Mouse (Mus musculus): ENCODE measurements at regions not wholly inside any gene's neighbourhood (a gene's known extent, or its start where the extent isn't known, plus 50 kb on each side); places are given as distances from the start of the nearest gene placed in this dataset.

GRCm38 (mm10) chr2:45351529-45352133 is 234.4 kb upstream of the Zeb2 start:
- DNase-seq (ENCODE audit: low read depth, low spot score), result no peak
- Histone ChIP-seq H3K27me3 (ENCODE audit: control insufficient read depth, insufficient read depth, low read length, poor library complexity, severe bottlenecking) (no peaks in the 10 kb centered on the region), H3K36me3 (ENCODE audit: control insufficient read depth, insufficient read depth, low read length, poor library complexity, severe bottlenecking) (no peaks in the 10 kb centered on the region)

DNA sequence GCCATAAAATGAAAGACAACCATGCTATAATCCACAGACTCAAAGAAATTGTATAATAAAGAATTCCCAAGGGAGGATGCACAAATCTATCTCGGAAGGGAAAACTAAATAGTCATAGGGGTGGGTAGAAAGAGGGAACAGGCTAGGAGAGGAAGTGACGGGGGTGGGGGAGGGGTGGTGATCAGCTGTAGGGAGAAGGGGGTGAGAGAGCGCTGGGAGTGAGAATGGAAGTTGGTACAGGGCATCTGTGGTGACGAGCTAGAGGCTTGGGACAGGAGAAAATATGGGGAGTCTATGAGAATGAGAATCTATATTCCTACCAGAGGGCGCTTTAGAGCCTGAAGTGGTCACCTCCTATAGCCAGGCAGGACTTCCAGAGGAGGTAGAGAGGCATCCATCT is 229.2 kb upstream of the Zeb2 start:
- no peak for DNase-seq (ENCODE audit: low read depth, low spot score)
- Histone ChIP-seq H3K27me3 (ENCODE audit: control insufficient read depth, insufficient read depth, low read length, poor library complexity, severe bottlenecking) (no peaks in the 10 kb centered on the region), H3K36me3 (ENCODE audit: control insufficient read depth, insufficient read depth, low read length, poor library complexity, severe bottlenecking) (no peaks in the 10 kb centered on the region)

- Histone ChIP-seq H3K27me3 (ENCODE audit: control insufficient read depth, insufficient read depth, low read length, poor library complexity, severe bottlenecking) (no peaks in the 10 kb centered on the region), H3K36me3 (ENCODE audit: control insufficient read depth, insufficient read depth, low read length, poor library complexity, severe bottlenecking) (no peaks in the 10 kb centered on the region)
- DNase-seq (ENCODE audit: low read depth, low spot score), result no peak
These were observed 222.7 kb upstream of the Zeb2 start for GRCm38 (mm10) chr2:45339866-45340265.

GRCm38 (mm10) chr2:45338809-45339208 is 221.6 kb upstream of the Zeb2 start:
- Histone ChIP-seq H3K36me3 (ENCODE audit: control insufficient read depth, insufficient read depth, low read length, poor library complexity, severe bottlenecking) (no peaks in the 10 kb centered on the region), H3K27me3 (ENCODE audit: control insufficient read depth, insufficient read depth, low read length, poor library complexity, severe bottlenecking) (no peaks in the 10 kb centered on the region)
- no peak for DNase-seq (ENCODE audit: low read depth, low spot score)

GRCm38 (mm10) chr2:45316945-45317565 is 199.9 kb upstream of the Zeb2 start:
- DNase-seq (ENCODE audit: low read depth, low spot score), result no peak
- no peaks in the 10 kb centered on the region for H3K36me3 ChIP-seq (ENCODE audit: control insufficient read depth, insufficient read depth, low read length, poor library complexity, severe bottlenecking)

DNA sequence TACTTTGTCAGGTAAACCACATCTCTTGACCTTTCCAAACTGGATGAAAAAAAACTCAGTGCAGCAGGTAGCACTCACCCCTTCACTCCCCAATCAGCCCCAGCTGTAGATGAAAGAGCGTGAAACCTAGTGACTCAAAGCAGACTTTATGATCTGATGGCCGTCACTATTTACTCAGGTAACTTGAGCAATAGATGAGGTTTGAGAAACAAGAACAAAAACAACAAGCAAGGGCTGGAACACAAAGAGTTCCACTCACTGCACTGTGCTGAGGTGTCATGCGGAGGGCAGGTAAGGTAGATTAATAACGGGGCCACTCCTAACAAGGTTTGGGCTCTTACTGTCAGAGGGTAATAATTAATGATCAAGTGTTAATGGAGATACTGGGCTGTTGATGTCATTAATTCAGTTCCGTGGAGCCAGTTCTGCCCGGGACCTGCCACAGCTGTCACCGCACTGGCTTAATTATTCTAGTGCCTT is 170.4 kb upstream of the Zeb2 start:
- no peaks in the 10 kb centered on the region for H3K36me3 ChIP-seq (ENCODE audit: control insufficient read depth, insufficient read depth, low read length, poor library complexity, severe bottlenecking)
- H3K27me3 ChIP-seq (ENCODE audit: control insufficient read depth, insufficient read depth, low read length, poor library complexity, severe bottlenecking), result no peaks in the 10 kb centered on the region; the same call in 1 of the 2 replicates
- no peak for DNase-seq (ENCODE audit: low read depth, low spot score)

More at GRCm38 (mm10) chr2:45316945-45317565, 199.9 kb upstream of the Zeb2 start:
- H3K27me3 ChIP-seq (ENCODE audit: control insufficient read depth, insufficient read depth, low read length, poor library complexity, severe bottlenecking), result no peaks in the 10 kb centered on the region

DNA sequence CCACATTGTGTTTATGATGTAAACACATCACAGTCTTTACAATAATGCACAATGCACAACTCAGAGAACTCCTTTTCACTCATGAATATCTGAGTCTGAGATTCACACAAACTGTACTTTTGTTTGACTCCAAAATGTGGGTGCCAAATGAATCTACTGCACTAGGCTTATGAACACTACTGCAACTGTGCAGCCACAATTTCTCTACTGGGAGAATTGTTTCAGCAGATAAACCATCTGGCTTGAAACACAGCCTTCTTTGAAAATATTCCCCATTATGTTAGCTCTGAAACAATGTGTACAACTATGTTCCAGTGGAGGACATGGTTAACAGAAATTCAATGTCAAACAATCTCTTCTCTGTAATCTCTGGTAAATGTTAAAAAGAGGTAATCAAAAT is 166.6 kb upstream of the Zeb2 start:
- DNase-seq (ENCODE audit: low read depth, low spot score), result no peak
- no peaks in the 10 kb centered on the region; the same call in 1 of the 2 replicates for H3K27me3 ChIP-seq (ENCODE audit: control insufficient read depth, insufficient read depth, low read length, poor library complexity, severe bottlenecking)

GRCm38 (mm10) chr2:45279490-45279889 is 162.3 kb upstream of the Zeb2 start:
- Histone ChIP-seq H3K27me3 (ENCODE audit: control insufficient read depth, insufficient read depth, low read length, poor library complexity, severe bottlenecking) (no peaks in the 10 kb centered on the region), H3K36me3 (ENCODE audit: control insufficient read depth, insufficient read depth, low read length, poor library complexity, severe bottlenecking) (no peaks in the 10 kb centered on the region)
- DNase-seq (ENCODE audit: low read depth, low spot score), result peak; percentile 70

More for the DNA sequence above, 166.6 kb upstream of the Zeb2 start:
- no peaks in the 10 kb centered on the region for H3K36me3 ChIP-seq (ENCODE audit: control insufficient read depth, insufficient read depth, low read length, poor library complexity, severe bottlenecking)

DNA sequence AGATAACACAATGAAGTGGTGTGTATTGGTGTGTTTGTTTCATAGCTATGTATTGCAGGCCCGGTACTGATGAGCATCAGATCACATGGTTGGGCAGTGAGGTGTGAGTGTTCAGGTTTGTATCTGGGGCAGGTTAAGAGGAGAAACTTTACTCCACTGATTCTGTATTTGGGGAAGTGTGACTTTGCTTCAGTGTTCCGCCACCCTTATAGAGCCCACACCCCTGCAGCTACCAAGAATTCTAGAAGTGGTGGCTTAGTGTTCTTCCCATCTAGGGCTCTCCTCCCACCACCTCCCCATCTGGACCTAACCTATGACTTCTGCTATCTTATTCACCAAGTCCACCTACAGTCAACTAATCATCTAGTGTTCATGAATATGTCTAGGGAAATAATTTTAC is 160.4 kb upstream of the Zeb2 start:
- DNase-seq (ENCODE audit: low read depth, low spot score), result peak; percentile 64
- Histone ChIP-seq H3K27me3 (ENCODE audit: control insufficient read depth, insufficient read depth, low read length, poor library complexity, severe bottlenecking) (no peaks in the 10 kb centered on the region), H3K36me3 (ENCODE audit: control insufficient read depth, insufficient read depth, low read length, poor library complexity, severe bottlenecking) (no peaks in the 10 kb centered on the region)

DNA sequence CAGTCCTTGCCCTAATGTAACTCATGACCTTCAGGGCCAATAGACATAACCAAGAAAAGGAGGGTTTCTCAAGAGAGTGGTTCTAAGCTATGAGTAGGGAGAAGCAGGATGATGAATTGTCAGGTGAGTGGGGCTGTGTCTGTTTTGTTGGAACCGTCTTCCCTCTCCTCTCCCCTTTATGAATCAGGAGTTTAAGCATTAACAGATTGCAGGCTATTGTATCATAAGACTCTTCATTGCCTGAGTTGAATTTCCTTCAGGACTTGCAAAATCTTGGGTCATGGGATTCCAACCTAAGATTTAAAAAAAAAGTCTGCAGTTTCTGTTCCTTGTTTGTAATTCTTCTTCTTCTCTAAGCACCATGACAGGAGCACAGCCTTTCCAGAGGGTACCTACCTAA is 159.5 kb upstream of the Zeb2 start:
- Histone ChIP-seq H3K36me3 (ENCODE audit: control insufficient read depth, insufficient read depth, low read length, poor library complexity, severe bottlenecking) (no peaks in the 10 kb centered on the region), H3K27me3 (ENCODE audit: control insufficient read depth, insufficient read depth, low read length, poor library complexity, severe bottlenecking) (no peaks in the 10 kb centered on the region)
- no peak for DNase-seq (ENCODE audit: low read depth, low spot score)

DNA sequence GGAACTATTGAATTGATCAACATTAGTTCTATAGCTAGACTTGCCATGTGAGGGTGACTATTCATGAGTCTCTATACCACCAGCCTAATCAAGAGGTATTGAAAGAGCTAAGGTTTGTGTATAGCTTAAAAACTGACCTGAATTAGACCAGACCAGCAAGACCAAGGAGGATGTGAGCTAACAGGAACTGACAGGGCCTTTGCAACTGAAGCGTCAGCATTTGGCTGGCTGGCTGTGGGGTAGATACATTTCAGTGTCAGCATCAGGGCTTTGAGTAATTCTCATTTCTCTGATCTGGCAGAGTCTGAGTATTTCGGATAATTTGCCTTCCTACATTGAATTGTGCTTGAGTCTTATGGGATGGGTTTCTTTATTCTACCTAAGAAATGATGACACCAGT is 152.8 kb upstream of the Zeb2 start:
- Histone ChIP-seq H3K27me3 (ENCODE audit: control insufficient read depth, insufficient read depth, low read length, poor library complexity, severe bottlenecking) (no peaks in the 10 kb centered on the region), H3K36me3 (ENCODE audit: control insufficient read depth, insufficient read depth, low read length, poor library complexity, severe bottlenecking) (no peaks in the 10 kb centered on the region)

GRCm38 (mm10) chr2:45265819-45266218 is 148.6 kb upstream of the Zeb2 start:
- H3K27me3 ChIP-seq (ENCODE audit: control insufficient read depth, insufficient read depth, low read length, poor library complexity, severe bottlenecking), result no peaks in the 10 kb centered on the region
- no peak for DNase-seq (ENCODE audit: low read depth, low spot score)
- no peaks in the 10 kb centered on the region for H3K36me3 ChIP-seq (ENCODE audit: control insufficient read depth, insufficient read depth, low read length, poor library complexity, severe bottlenecking)

More for the DNA sequence above, 152.8 kb upstream of the Zeb2 start:
- no peak for DNase-seq (ENCODE audit: low read depth, low spot score)

- no peaks in the 10 kb centered on the region for H3K36me3 ChIP-seq (ENCODE audit: control insufficient read depth, insufficient read depth, low read length, poor library complexity, severe bottlenecking)
- no peaks in the 10 kb centered on the region for H3K27me3 ChIP-seq (ENCODE audit: control insufficient read depth, insufficient read depth, low read length, poor library complexity, severe bottlenecking)
- peak; percentile 59 for DNase-seq (ENCODE audit: low read depth, low spot score)
These were observed 144.8 kb upstream of the Zeb2 start for GRCm38 (mm10) chr2:45261949-45262348.

- H3K36me3 ChIP-seq (ENCODE audit: control insufficient read depth, insufficient read depth, low read length, poor library complexity, severe bottlenecking), result no peaks in the 10 kb centered on the region
- no peak for DNase-seq (ENCODE audit: low read depth, low spot score)
- no peaks in the 10 kb centered on the region for H3K27me3 ChIP-seq (ENCODE audit: control insufficient read depth, insufficient read depth, low read length, poor library complexity, severe bottlenecking)
These were observed 141.7 kb upstream of the Zeb2 start for GRCm38 (mm10) chr2:45258897-45259296.

DNA sequence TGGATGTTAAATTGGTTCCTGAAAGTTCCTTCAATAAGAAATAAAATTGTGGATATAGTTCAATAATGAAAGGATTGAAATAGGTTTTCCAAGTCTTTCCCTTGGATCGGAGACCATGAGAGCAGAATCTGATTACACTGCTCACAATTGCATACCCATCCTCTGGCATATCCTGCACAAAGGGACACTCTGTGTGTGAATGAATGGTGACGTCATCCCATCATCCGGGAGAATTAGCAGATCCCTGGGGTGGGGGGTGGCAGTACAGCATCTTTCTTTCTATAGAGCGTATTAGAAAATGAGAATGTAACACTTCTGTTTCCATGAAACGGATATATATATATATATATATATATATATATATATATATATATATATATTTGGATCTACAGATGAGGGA is 139.2 kb upstream of the Zeb2 start:
- no peaks in the 10 kb centered on the region for H3K36me3 ChIP-seq (ENCODE audit: control insufficient read depth, insufficient read depth, low read length, poor library complexity, severe bottlenecking)
- no peak for DNase-seq (ENCODE audit: low read depth, low spot score)
- H3K27me3 ChIP-seq (ENCODE audit: control insufficient read depth, insufficient read depth, low read length, poor library complexity, severe bottlenecking), result no peaks in the 10 kb centered on the region

Measured in splenic B cell, adult 2 months (primary cell).